Mouse (Mus musculus): Measurements from ENCODE around the gene Ank. TPM values are rescaled to one million over a fixed set of nuclear protein-coding genes. Genes with fewer than 3 reads are reported as not detected.

The Ank gene
- total and polyA plus RNA-seq, 3 experiments, result 0.04 to 0.15 TPM; not detected in 1

- Histone ChIP-seq H3K36me3 (ENCODE audit: control insufficient read depth in 1 of 2, insufficient read depth in 2 of 2, low read length in 2 of 2) (no peaks in the 10 kb centered on the region), H3K4me1 (ENCODE audit: control insufficient read depth in 1 of 2, insufficient read depth in 2 of 2, low read length in 2 of 2) (no peaks in the 10 kb centered on the region), H3K27me3 (ENCODE audit: control insufficient read depth in 1 of 2, insufficient read depth in 2 of 2, low read length in 2 of 2) (no peaks in the 10 kb centered on the region), H3K9me3 (replicated peaks; ENCODE audit: insufficient read depth, low read length) (no peaks in the 10 kb centered on the region), H3K27ac (ENCODE audit: control insufficient read depth, low read depth, low read length) (no peak overlapping the region), H3K9ac (ENCODE audit: control insufficient read depth, low read depth, low read length, poor library complexity, severe bottlenecking) (no peak overlapping the region), H3K4me3 (ENCODE audit: control insufficient read depth in 1 of 2, insufficient read depth in 1 of 2, low read depth in 2 of 2, low read length in 2 of 2) (no peak overlapping the region), H3K79me2 (ENCODE audit: control insufficient read depth, insufficient read depth, low read length, poor library complexity) (no peaks in the 10 kb centered on the region)
- no peak for DNase-seq (ENCODE audit: low read depth, low spot score)
- TF ChIP-seq MYC (IDR thresholded peaks at IDR 0.05; ENCODE audit: low read depth, low read length) (no peak), NELFE (IDR thresholded peaks at IDR 0.05; ENCODE audit: low read depth, low read length) (no peak), E2F4 (IDR thresholded peaks at IDR 0.05; ENCODE audit: borderline replicate concordance, low read depth, low read length) (no peak), SMC3 (IDR thresholded peaks at IDR 0.05; ENCODE audit: low read depth, low read length) (no peak), BHLHE40 (IDR thresholded peaks at IDR 0.05; ENCODE audit: borderline replicate concordance, low read depth, low read length) (no peak), ZMIZ1 (IDR thresholded peaks at IDR 0.05; ENCODE audit: low read depth, low read length) (no peak), ETS1 (IDR thresholded peaks at IDR 0.05; ENCODE audit: low read depth, low read length) (no peak), GABPA (IDR thresholded peaks at IDR 0.05; ENCODE audit: low read depth, low read length) (no peak), KAT2A (conservative IDR thresholded peaks at IDR 0.05; ENCODE audit: low read depth, low read length) (no peak), RCOR1 (IDR thresholded peaks at IDR 0.05; ENCODE audit: low read depth, low read length) (no peak), POLR2A (IDR thresholded peaks at IDR 0.05; ENCODE audit: control insufficient read depth in 1 of 2, insufficient read depth in 1 of 2, low read depth in 1 of 2, low read length in 2 of 2, poor library complexity in 1 of 2) (no peak), ZKSCAN1 (IDR thresholded peaks at IDR 0.05; ENCODE audit: low read depth, low read length) (no peak), HCFC1 (IDR thresholded peaks at IDR 0.05; ENCODE audit: low read depth, low read length) (no peak), POLR2AphosphoS2 (IDR thresholded peaks at IDR 0.05; ENCODE audit: low read length) (no peak), ELF1 (IDR thresholded peaks at IDR 0.05; ENCODE audit: low read depth, low read length) (no peak), MYB (IDR thresholded peaks at IDR 0.05; ENCODE audit: low read depth, low read length) (no peak), MAFK (IDR thresholded peaks at IDR 0.05; ENCODE audit: borderline replicate concordance, low read depth, low read length) (no peak)
These were observed 58.9 kb downstream of the Ank start for GRCm38 (mm10) chr15:27525233-27526005.

- H3K27me3 ChIP-seq (ENCODE audit: control insufficient read depth in 1 of 2, insufficient read depth in 2 of 2, low read length in 2 of 2), result no peaks in the 10 kb centered on the region
- no peak overlapping the region for H3K4me3 ChIP-seq (ENCODE audit: control insufficient read depth in 1 of 2, insufficient read depth in 1 of 2, low read depth in 2 of 2, low read length in 2 of 2)
- no peaks in the 10 kb centered on the region for H3K9me3 ChIP-seq (replicated peaks; ENCODE audit: insufficient read depth, low read length)
- no peak for DNase-seq (ENCODE audit: low read depth, low spot score)
- no peaks in the 10 kb centered on the region for H3K36me3 ChIP-seq (ENCODE audit: control insufficient read depth in 1 of 2, insufficient read depth in 2 of 2, low read length in 2 of 2)
- no peaks in the 10 kb centered on the region for H3K4me1 ChIP-seq (ENCODE audit: control insufficient read depth in 1 of 2, insufficient read depth in 2 of 2, low read length in 2 of 2)
- H3K27ac ChIP-seq (ENCODE audit: control insufficient read depth, low read depth, low read length), result no peak overlapping the region
- no peak overlapping the region for H3K9ac ChIP-seq (ENCODE audit: control insufficient read depth, low read depth, low read length, poor library complexity, severe bottlenecking)
- TF ChIP-seq GABPA (IDR thresholded peaks at IDR 0.05; ENCODE audit: low read depth, low read length), result no peak
- TF ChIP-seq NELFE (IDR thresholded peaks at IDR 0.05; ENCODE audit: low read depth, low read length), result no peak
- TF ChIP-seq SMC3 (IDR thresholded peaks at IDR 0.05; ENCODE audit: low read depth, low read length), result no peak
- H3K79me2 ChIP-seq (ENCODE audit: control insufficient read depth, insufficient read depth, low read length, poor library complexity), result no peaks in the 10 kb centered on the region
These were observed 62.4 kb downstream of the Ank start for GRCm38 (mm10) chr15:27528896-27529295.

Data from MEL (cell line).